18 mouse cellular contexts compared by ENCODE assay signal in genomic region chr6:54726796-54727195, GRCm38 (mm10).
"Had no signal": no experiment of that assay in that cellular context is flagged by ENCODE, and none has a peak within 500 bp of the region (broad histone marks: within the 10 kb centered on the region; RNA-seq: fewer than 3 reads in every experiment).

No protein-coding gene starts in this region.

- H3K9me3 ChIP-seq: midbrain, embryonic 10.5 days; midbrain, embryonic 12.5 days; neural tube, embryonic 13.5 days; neural tube, embryonic 15.5 days had no signal

- H3K4me2 ChIP-seq: lung, embryonic 14.5 days; midbrain, embryonic 12.5 days; neural tube, embryonic 13.5 days; neural tube, embryonic 15.5 days had no signal

- H3K36me3 ChIP-seq: midbrain, embryonic 10.5 days; midbrain, embryonic 12.5 days; neural tube, embryonic 13.5 days; neural tube, embryonic 15.5 days had no signal

- H3K4me1 ChIP-seq: midbrain, embryonic 10.5 days; midbrain, embryonic 12.5 days; neural tube, embryonic 13.5 days; neural tube, embryonic 15.5 days had no signal

- DNase-seq: lung, embryonic 14.5 days; lung, postnatal 10 days; lung, postnatal 4 days; midbrain, embryonic 14.5 days; retina, postnatal 1 day; right cerebral cortex, adult 18-20 months; right cerebral cortex, postnatal 25 days; right cerebral cortex, postnatal 4 days; spleen, adult 18-20 months; thymus, adult 18-20 months; thymus, postnatal 14 days; thymus, postnatal 36 days had no signal

- H3K4me3 ChIP-seq: midbrain, embryonic 10.5 days; midbrain, embryonic 12.5 days; myocyte; neural tube, embryonic 13.5 days; neural tube, embryonic 15.5 days had no signal

- H3K9ac ChIP-seq: lung, embryonic 14.5 days; midbrain, embryonic 12.5 days; neural tube, embryonic 13.5 days; neural tube, embryonic 15.5 days had no signal

- ATAC-seq: midbrain, embryonic 16.5 days had no signal

- H3K27ac ChIP-seq: midbrain, embryonic 10.5 days; midbrain, embryonic 12.5 days; neural tube, embryonic 13.5 days; neural tube, embryonic 15.5 days had no signal

- H3K27me3 ChIP-seq: midbrain, embryonic 12.5 days; neural tube, embryonic 13.5 days; neural tube, embryonic 15.5 days had no signal
